Mouse (Mus musculus) intestine, embryonic 16.5 days (tissue): Measurements from ENCODE around the gene Pde6h. TPM values are rescaled to one million over a fixed set of nuclear protein-coding genes. Genes with fewer than 3 reads are reported as not detected.

Experiments
- ATAC-seq: fragments of 200-750 bp; cut with Nextera tagmentation; 2 replicates; pipeline ENCODE4 v1.8.0; 2017; ENCODE audit warnings: moderate TSS enrichment, moderate library complexity
- H3K27ac ChIP-seq: fragments of 300-500 bp; sonication (generic); 2 replicates; pipeline ENCODE4 v1.5.1; 2014; ENCODE audit warnings: mild to moderate bottlenecking, low read length
- H3K27me3 ChIP-seq: fragments of 300-500 bp; sonication (generic); replicated peaks from 2 replicates; pipeline ENCODE4 v1.6.1; 2014; ENCODE audit warnings: low read length, control low read depth, mixed read lengths; ENCODE audit not compliant: control insufficient read depth, insufficient read depth
- H3K36me3 ChIP-seq: fragments of 300-500 bp; sonication (generic); 2 replicates; pipeline ENCODE4 v1.6.1; 2014; ENCODE audit warnings: low read length, control low read depth; ENCODE audit not compliant: control insufficient read depth, insufficient read depth
- H3K4me1 ChIP-seq: fragments of 300-500 bp; sonication (generic); 2 replicates; pipeline ENCODE4 v1.6.1; 2014; ENCODE audit warnings: low read length, control low read depth, mixed read lengths; ENCODE audit not compliant: control insufficient read depth, insufficient read depth
- H3K4me2 ChIP-seq: fragments of 300-500 bp; sonication (generic); 2 replicates; pipeline ENCODE4 v1.6.1; 2014; ENCODE audit warnings: low read depth, low read length, control low read depth
- H3K4me3 ChIP-seq: fragments of 300-500 bp; sonication (generic); 2 replicates; pipeline ENCODE4 v1.5.1; 2014; ENCODE audit warnings: mild to moderate bottlenecking, low read length
- H3K9ac ChIP-seq: fragments of 300-500 bp; sonication (generic); 2 replicates; pipeline ENCODE4 v1.6.1; 2014; ENCODE audit warnings: low read depth, low read length
- H3K9me3 ChIP-seq: fragments of 300-500 bp; sonication (generic); 2 replicates; pipeline ENCODE4 v1.6.1; 2016; ENCODE audit warnings: low read length, control low read depth; ENCODE audit not compliant: control insufficient read depth
- WGBS: fragments of 180-500 bp; shearing (Covaris S2); extraction: QIAGEN DNeasy Blood & Tissue Kit; methylation state at CpG from one replicate; pipeline ENCODE4 v1.1.7; 2014; 5-methylcytosine and 5-hydroxymethylcytosine counted together
- polyA plus RNA-seq: library from polyadenylated mRNA; unstranded; fragments of >200 nt; fragmentation: Nextera tagmentation; extraction: Ambion mirVana; gene quantifications from 2 replicates; pipeline ENCODE4 v1.2.1, GENCODE M21; 2015

The Pde6h gene
- polyA plus RNA-seq, 1 experiment from 2014 or later: 0.40 TPM

GRCm38 (mm10) chr6:136935233-136935632, 11.6 kb downstream of the Pde6h start:
- H3K27me3 ChIP-seq: no peaks in the 10 kb centered on the region
- no peak overlapping the region for H3K4me3 ChIP-seq
- H3K9me3 ChIP-seq: no peaks in the 10 kb centered on the region
- no peak for ATAC-seq
- H3K27ac ChIP-seq: no peak overlapping the region
- H3K4me1 ChIP-seq: peaks cover 13% of the 10 kb centered on the region
- WGBS: 63% methylated on average over 3 of the region's 3 CpGs
- H3K9ac ChIP-seq: no peak overlapping the region
- H3K36me3 ChIP-seq: no peaks in the 10 kb centered on the region
- H3K4me2 ChIP-seq: no peak overlapping the region

- 85% methylated on average over 9 of the region's 9 CpGs for WGBS
- ATAC-seq: no peak
- H3K4me1 ChIP-seq: peaks cover 7% of the 10 kb centered on the region
- no peak overlapping the region for H3K4me3 ChIP-seq
- H3K4me2 ChIP-seq: no peak overlapping the region
- no peaks in the 10 kb centered on the region for H3K9me3 ChIP-seq
- no peaks in the 10 kb centered on the region for H3K36me3 ChIP-seq
- H3K27me3 ChIP-seq: no peaks in the 10 kb centered on the region
- H3K27ac ChIP-seq: no peak overlapping the region
- H3K9ac ChIP-seq: no peak overlapping the region
Measured at GRCm38 (mm10) chr6:136936361-136936760, 12.7 kb downstream of the Pde6h start.

GRCm38 (mm10) chr6:136937117-136937516, 13.5 kb downstream of the Pde6h start:
- H3K4me3 ChIP-seq: no peak overlapping the region
- no peaks in the 10 kb centered on the region for H3K36me3 ChIP-seq
- no peak for ATAC-seq
- H3K27me3 ChIP-seq: no peaks in the 10 kb centered on the region
- H3K9me3 ChIP-seq: no peaks in the 10 kb centered on the region
- H3K4me1 ChIP-seq: peaks cover 10% of the 10 kb centered on the region
- no peak overlapping the region for H3K4me2 ChIP-seq
- H3K9ac ChIP-seq: no peak overlapping the region
- no peak overlapping the region for H3K27ac ChIP-seq
- 82% methylated on average over 3 of the region's 3 CpGs for WGBS

GRCm38 (mm10) chr6:136938331-136939126, 14.9 kb downstream of the Pde6h start:
- H3K9ac ChIP-seq: no peak overlapping the region
- H3K9me3 ChIP-seq: no peaks in the 10 kb centered on the region
- H3K4me3 ChIP-seq: no peak overlapping the region
- H3K27me3 ChIP-seq: no peaks in the 10 kb centered on the region
- no peak for ATAC-seq
- H3K27ac ChIP-seq: peak overlapping the region; percentile 26; the same call in 1 of the 2 replicates
- 77% methylated on average over 18 of the region's 18 CpGs for WGBS
- peaks cover 10% of the 10 kb centered on the region for H3K4me1 ChIP-seq
- no peak overlapping the region for H3K4me2 ChIP-seq
- no peaks in the 10 kb centered on the region for H3K36me3 ChIP-seq

- Histone ChIP-seq H3K9me3 (no peaks in the 10 kb centered on the region), H3K4me2 (no peak overlapping the region), H3K27me3 (no peaks in the 10 kb centered on the region), H3K36me3 (no peaks in the 10 kb centered on the region), H3K27ac (no peak overlapping the region), H3K9ac (no peak overlapping the region), H3K4me1 (peaks cover 10% of the 10 kb centered on the region), H3K4me3 (no peak overlapping the region)
- 71% methylated on average over 14 of the region's 14 CpGs for WGBS
- no peak for ATAC-seq
Measured at GRCm38 (mm10) chr6:136939326-136940187, 15.9 kb downstream of the Pde6h start.

- no peak overlapping the region for H3K9ac ChIP-seq
- WGBS: 75% methylated on average over 11 of the region's 11 CpGs
Measured at GRCm38 (mm10) chr6:136940188-136940960, 16.7 kb downstream of the Pde6h start.

GRCm38 (mm10) chr6:136941051-136942021, 17.7 kb downstream of the Pde6h start, which contains the start of gene Arhgdib:
Arhgdib (minus strand) TSS chr6:136941899.
- Histone ChIP-seq H3K27me3 (no peaks in the 10 kb centered on the region), H3K4me3 (no peak within 1 kb of the TSS), H3K4me1 (peaks cover 10% of the 10 kb centered on the region), H3K9me3 (no peaks in the 10 kb centered on the region), H3K27ac (peak within 1 kb of the TSS; percentile 79), H3K36me3 (no peaks in the 10 kb centered on the region), H3K4me2 (0 out of 2 replicates have a peak within 1 kb of the TSS, but pooled peaks have one; percentile 19), H3K9ac (peak within 1 kb of the TSS; percentile 44)
- WGBS: 31% methylated on average over 12 of the region's 12 CpGs
- ATAC-seq: peak; percentile 69

More at GRCm38 (mm10) chr6:136940188-136940960, 16.7 kb downstream of the Pde6h start:
- Histone ChIP-seq H3K27me3 (no peaks in the 10 kb centered on the region), H3K9me3 (no peaks in the 10 kb centered on the region), H3K36me3 (no peaks in the 10 kb centered on the region), H3K4me3 (no peak overlapping the region), H3K4me2 (0 out of 2 replicates have a peak overlapping the region, but pooled peaks have one; percentile 16), H3K27ac (peak overlapping the region; percentile 79), H3K4me1 (peaks cover 10% of the 10 kb centered on the region)
- ATAC-seq: no peak

- ATAC-seq: no peak
- H3K27ac ChIP-seq: no peak overlapping the region
- no peak overlapping the region for H3K9ac ChIP-seq
- H3K4me1 ChIP-seq: peaks cover 10% of the 10 kb centered on the region
- no peaks in the 10 kb centered on the region for H3K9me3 ChIP-seq
- H3K27me3 ChIP-seq: no peaks in the 10 kb centered on the region
- WGBS: 85% methylated on average over 9 of the region's 9 CpGs
- H3K4me2 ChIP-seq: no peak overlapping the region
- no peak overlapping the region for H3K4me3 ChIP-seq
- H3K36me3 ChIP-seq: no peaks in the 10 kb centered on the region
Measured at GRCm38 (mm10) chr6:136942280-136942679, 18.6 kb downstream of the Pde6h start.
